Mouse (Mus musculus): ENCODE data around the gene Moxd2.

Gene Moxd2

DNA sequence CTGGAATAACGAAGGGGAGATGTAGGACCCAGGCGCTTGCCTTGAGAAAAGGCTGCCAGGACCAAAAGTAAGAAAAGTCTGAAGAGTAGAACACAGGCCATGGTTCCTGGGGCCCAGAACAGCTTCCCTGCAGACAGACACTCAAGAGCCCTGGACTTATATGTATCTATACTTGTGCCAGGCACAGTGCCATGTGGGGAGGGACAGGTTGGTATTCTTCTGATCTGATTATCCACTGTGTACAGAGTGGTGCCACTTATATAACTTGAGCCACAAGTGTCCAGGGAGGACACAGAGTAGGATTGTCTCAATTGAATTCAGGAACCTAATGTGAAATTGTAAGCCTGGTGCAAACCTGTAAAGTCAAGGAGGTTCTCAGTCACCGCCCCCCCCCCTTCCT lies at the start of gene Moxd2:
Gene Moxd2, minus strand, starts transcription at position 101 of the 400 bp plus-strand sequence.
- DNase-seq (ENCODE audit: low read depth, low spot score), result no peak

DNA sequence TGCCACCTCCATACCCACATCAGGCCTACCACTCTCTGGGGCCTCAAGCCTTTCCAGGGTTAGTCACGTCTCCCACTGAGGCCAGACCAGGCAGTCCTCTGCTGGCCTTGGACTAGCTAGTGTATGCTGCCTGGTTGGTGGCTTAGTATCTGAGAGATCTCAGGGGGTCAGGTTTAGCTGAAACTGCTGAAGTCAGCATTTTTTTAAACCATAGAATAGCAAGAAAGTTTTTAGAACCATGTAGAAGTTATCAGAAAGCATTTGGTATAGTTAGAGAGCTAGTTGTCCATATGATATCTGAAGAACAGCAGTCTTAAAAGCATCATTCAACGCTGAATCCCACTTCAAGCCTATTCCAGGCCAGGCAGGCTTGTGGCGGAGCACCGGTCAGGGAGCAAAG lies 32.7 kb upstream of the Moxd2 start:
- no peak for DNase-seq (ENCODE audit: low read depth, low spot score)

DNA sequence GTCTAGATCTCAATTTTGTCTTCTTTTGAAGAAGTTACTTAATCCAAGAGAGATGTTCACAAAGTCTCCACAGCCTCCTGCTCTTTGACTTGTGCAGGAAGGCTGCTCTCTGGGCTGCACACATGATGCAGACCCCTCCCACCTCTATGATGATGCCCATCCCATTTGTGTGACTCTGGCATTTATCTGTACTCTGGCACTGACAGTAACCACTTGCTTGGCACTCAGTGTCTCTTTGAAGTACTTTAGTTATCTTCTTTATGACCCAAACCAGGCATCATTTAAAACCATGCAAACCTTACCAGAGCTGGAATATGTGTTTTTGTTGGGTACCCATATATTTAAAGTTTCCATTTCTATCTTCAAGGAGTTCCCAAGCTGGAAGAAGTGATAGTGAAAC lies 13.0 kb upstream of the Moxd2 start, which contains the start of gene Prss58:
Gene Prss58, minus strand, starts transcription at position 101 of the 400 bp plus-strand sequence.
- no peak for DNase-seq (ENCODE audit: low read depth, low spot score)

DNA sequence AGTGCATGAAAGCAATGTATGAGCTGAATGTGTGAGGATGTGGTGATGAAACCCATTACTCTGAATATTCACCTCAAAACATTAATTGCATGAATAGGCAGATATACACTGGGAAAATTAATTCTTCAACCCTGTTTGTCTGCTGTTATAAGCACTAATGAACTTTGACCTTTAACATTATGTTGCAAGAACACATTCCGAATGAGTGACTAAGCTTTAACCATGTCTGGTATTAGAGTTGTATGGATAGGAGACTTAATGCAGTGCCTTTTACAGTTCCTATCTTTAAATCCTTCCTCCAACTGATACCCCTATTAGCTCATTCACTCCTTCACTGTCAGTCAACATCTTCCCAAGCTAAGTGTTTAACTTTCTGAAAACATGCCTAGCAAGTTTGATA lies 7.4 kb upstream of the Moxd2 start:
- no peak for DNase-seq (ENCODE audit: low read depth, low spot score)

DNA sequence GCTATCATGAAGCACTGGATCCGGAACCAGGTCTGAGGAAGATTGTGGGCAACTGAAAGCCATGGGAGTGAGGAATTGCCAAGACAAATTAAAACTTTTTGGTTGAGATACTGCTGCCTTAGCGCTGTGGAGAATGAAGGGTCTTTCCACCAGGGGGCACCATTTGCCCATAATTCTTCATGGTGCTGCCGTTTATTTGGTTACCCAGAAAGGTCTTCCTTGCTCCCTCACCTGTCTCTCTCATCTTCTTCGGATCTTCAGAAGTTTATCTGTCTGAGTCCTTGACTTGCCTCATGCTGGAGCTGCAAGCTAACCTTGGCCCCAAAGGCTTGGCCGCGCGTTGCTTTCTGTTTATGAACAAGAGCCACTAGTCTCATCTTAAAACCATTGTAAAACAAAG lies 6.3 kb upstream of the Moxd2 start:
- DNase-seq (ENCODE audit: low read depth, low spot score), result peak; percentile 4

DNA sequence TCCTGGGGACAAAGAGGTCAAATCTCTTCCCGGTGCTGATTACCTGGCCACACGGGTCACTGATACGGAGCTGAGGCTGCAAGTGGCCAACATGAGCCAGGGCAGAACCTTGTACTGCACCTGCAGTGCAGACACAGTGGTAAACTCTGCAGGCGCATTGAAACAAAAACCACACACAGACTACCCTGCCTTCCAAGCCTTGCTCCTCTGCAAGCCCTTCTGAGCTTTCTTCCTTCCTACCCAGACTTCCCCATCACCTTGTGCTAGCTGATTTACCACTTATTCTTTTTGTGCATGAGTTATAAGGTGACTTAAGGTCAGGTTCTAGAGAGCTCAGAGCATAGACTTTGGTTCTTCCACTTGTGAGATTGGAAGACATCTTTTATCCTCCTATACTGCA lies 4.5 kb upstream of the Moxd2 start:
- DNase-seq (ENCODE audit: low read depth, low spot score), result no peak

DNA sequence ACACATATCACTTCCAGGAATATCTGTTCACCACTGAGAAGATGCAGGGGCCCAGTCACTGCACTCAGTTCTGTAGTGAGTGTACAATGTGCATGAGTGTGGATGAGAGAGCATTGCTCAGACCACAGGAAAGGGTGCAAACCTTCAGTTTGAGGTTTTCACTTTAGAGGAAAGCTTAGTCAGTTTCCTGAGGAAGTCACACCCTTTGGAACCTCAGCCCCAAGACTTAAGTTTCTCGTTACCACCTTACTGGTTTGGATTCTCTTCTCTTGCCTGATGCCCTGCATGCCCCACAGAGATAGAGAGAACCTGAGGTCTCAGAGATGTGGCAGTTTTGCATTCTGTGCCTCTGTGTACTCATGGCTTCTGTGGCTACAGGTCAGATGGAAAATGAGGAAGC lies 3.7 kb upstream of the Moxd2 start:
- DNase-seq (ENCODE audit: low read depth, low spot score), result no peak

DNA sequence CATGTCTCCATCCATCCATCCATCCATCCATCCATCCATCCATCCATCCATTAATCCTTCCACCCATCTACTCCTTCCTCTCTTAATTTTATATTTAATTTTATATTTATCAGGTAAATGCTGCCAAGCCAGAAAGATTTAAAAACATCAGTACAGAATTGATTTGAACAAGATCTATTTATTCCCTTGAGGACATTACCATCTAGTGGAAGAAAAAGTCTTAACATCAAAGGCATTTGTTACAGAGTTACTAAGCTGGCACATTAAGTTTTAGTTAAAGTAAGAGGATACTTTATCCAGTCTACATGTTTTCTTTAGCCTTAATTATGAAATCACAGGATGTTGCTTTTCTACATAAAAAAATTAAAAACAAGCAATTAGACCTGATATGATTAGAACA lies 42.0 kb downstream of the Moxd2 start:
- DNase-seq (ENCODE audit: low read depth, low spot score), result no peak

All from WW6 (cell line).